18 mouse cellular contexts compared by ENCODE assay signal in genomic region chr2:167792330-167792729, GRCm38 (mm10).
"Had no signal": no experiment of that assay in that cellular context is flagged by ENCODE, and none has a peak within 500 bp of the region (broad histone marks: within the 10 kb centered on the region; RNA-seq: fewer than 3 reads in every experiment).

No protein-coding gene starts in this region.

- H3K4me3 ChIP-seq: liver, embryonic 13.5 days; liver, embryonic 15.5 days; lung, embryonic 15.5 days; midbrain, embryonic 10.5 days; midbrain, embryonic 12.5 days; neural tube, embryonic 12.5 days; stomach, embryonic 15.5 days had no signal

- H3K36me3 ChIP-seq: liver, embryonic 13.5 days; liver, embryonic 15.5 days; lung, embryonic 15.5 days; midbrain, embryonic 10.5 days; midbrain, embryonic 12.5 days; neural tube, embryonic 12.5 days; stomach, embryonic 15.5 days had no signal

- DNase-seq: liver, embryonic 13.5 days; liver, postnatal 0 days; lung, adult 2 months; lung, postnatal 14 days; lung, postnatal 36 days; midbrain, embryonic 14.5 days; right cerebral cortex, postnatal 14 days; thymus, adult 2 months; thymus, postnatal 25 days; thymus, postnatal 4 days had no signal

- H3K4me1 ChIP-seq: liver, embryonic 13.5 days; liver, embryonic 15.5 days; midbrain, embryonic 12.5 days had no signal

- H3K27ac ChIP-seq: liver, embryonic 13.5 days; liver, embryonic 15.5 days; lung, embryonic 15.5 days; midbrain, embryonic 10.5 days; midbrain, embryonic 12.5 days; neural tube, embryonic 12.5 days; stomach, embryonic 15.5 days had no signal

- H3K4me2 ChIP-seq: liver, embryonic 13.5 days; liver, embryonic 15.5 days; lung, embryonic 15.5 days; midbrain, embryonic 12.5 days; neural tube, embryonic 12.5 days; stomach, embryonic 15.5 days had no signal

- H3K27me3 ChIP-seq: liver, embryonic 13.5 days; liver, embryonic 15.5 days; lung, embryonic 15.5 days; midbrain, embryonic 12.5 days; neural tube, embryonic 12.5 days; stomach, embryonic 15.5 days had no signal

- H3K9ac ChIP-seq: liver, embryonic 13.5 days; liver, embryonic 15.5 days; liver, postnatal 0 days; lung, embryonic 15.5 days; midbrain, embryonic 12.5 days; neural tube, embryonic 12.5 days; stomach, embryonic 15.5 days had no signal

- H3K9me3 ChIP-seq: liver, embryonic 13.5 days; liver, embryonic 15.5 days; lung, embryonic 15.5 days; midbrain, embryonic 10.5 days; midbrain, embryonic 12.5 days; neural tube, embryonic 12.5 days; stomach, embryonic 15.5 days had no signal

- ATAC-seq: liver, postnatal 0 days; lung, postnatal 0 days; midbrain, embryonic 16.5 days had no signal
